Mouse (Mus musculus) CH12.LX (cell line): ENCODE measurements around the gene Rab13. TPM values are rescaled to one million over a fixed set of nuclear protein-coding genes. Genes with fewer than 3 reads are reported as not detected.

Source experiments
- DNase-seq: peaks from one replicate; pipeline ENCODE4 v3.0.0-alpha.2; 2013; ENCODE audit errors: extremely low read depth
- H3K27ac ChIP-seq: 2 replicates; pipeline ENCODE4 v1.5.1; 2012; ENCODE audit warnings: low read depth, mild to moderate bottlenecking, control low read depth, moderate library complexity; ENCODE audit not compliant: insufficient read depth
- H3K27me3 ChIP-seq: replicated peaks from 2 replicates; pipeline ENCODE3; 2012; ENCODE audit warnings: inconsistent platforms
- H3K36me3 ChIP-seq, 2 experiments: replicated peaks in 1 of 2; 2 replicates each; pipeline versions ENCODE3 to v1.6.1; 2012; ENCODE audit warnings: inconsistent platforms in 1 of 2, low read length in 1 of 2, mild to moderate bottlenecking in 1 of 2, mixed read lengths in 1 of 2, moderate library complexity in 1 of 2; ENCODE audit not compliant: control insufficient read depth in 1 of 2, insufficient read depth in 1 of 2
- H3K4me1 ChIP-seq, 2 experiments: 2 replicates each; pipeline ENCODE4 v1.6.1; 2012; ENCODE audit warnings: inconsistent platforms in 1 of 2, moderate library complexity in 1 of 2; ENCODE audit not compliant: insufficient read depth in 2 of 2, control insufficient read depth in 1 of 2
- H3K4me2 ChIP-seq: 2 replicates; pipeline ENCODE4 v1.6.1; 2012; ENCODE audit warnings: low read depth, mild to moderate bottlenecking, control low read depth; ENCODE audit not compliant: poor library complexity, insufficient read depth, severe bottlenecking
- H3K4me3 ChIP-seq, 3 experiments: fragments of 150-350 bp in 1 of 3; sonication (generic) in 1 of 3; replicated peaks in 1 of 3; 2 replicates each; pipeline versions ENCODE3 to v1.5.1; 2011 to 2012; ENCODE audit warnings: low read depth in 2 of 3, low read length in 2 of 3, mild to moderate bottlenecking in 2 of 3, moderate library complexity in 2 of 3, control low read depth in 1 of 3, improper control_type of control experiment in 1 of 3, inconsistent platforms in 1 of 3, mixed read lengths in 1 of 3; ENCODE audit not compliant: poor library complexity in 1 of 3
- H3K79me2 ChIP-seq: replicated peaks from 2 replicates; pipeline ENCODE4 v1.6.1; 2012; ENCODE audit warnings: mild to moderate bottlenecking, moderate library complexity; ENCODE audit not compliant: control insufficient read depth, poor library complexity, insufficient read depth, severe bottlenecking; ENCODE audit errors: extremely low read depth
- H3K9ac ChIP-seq: 2 replicates; pipeline ENCODE4 v1.6.1; 2012; ENCODE audit warnings: low read depth, mild to moderate bottlenecking, control low read depth, moderate library complexity; ENCODE audit not compliant: insufficient read depth
- H3K9me3 ChIP-seq: replicated peaks from 2 replicates; pipeline ENCODE3; 2012; ENCODE audit warnings: low read length, inconsistent platforms, mixed read lengths
- CHD2 ChIP-seq: IDR thresholded peaks from 2 replicates; pipeline ENCODE4 v1.6.1; 2011; ENCODE audit warnings: low read length, improper control_type of control experiment
- E2F4 ChIP-seq: IDR thresholded peaks from 2 replicates; pipeline ENCODE4 v1.6.1; 2011; ENCODE audit warnings: low read depth, low read length, improper control_type of control experiment; ENCODE audit not compliant: insufficient replicate concordance
- EP300 ChIP-seq: IDR thresholded peaks from 2 replicates; pipeline ENCODE4 v1.6.1; 2011; ENCODE audit warnings: low read length, improper control_type of control experiment
- HCFC1 ChIP-seq: IDR thresholded peaks from 2 replicates; pipeline ENCODE4 v1.6.1; 2012; ENCODE audit warnings: low read depth, mild to moderate bottlenecking, inconsistent platforms, low read length, improper control_type of control experiment
- IRF4 ChIP-seq: IDR thresholded peaks from 2 replicates; pipeline ENCODE4 v1.6.1; 2014; ENCODE audit warnings: low read depth, mild to moderate bottlenecking, inconsistent platforms, low read length, improper control_type of control experiment
- MAFK ChIP-seq: IDR thresholded peaks from 2 replicates; pipeline ENCODE4 v1.6.1; 2011; ENCODE audit warnings: low read length, improper control_type of control experiment; ENCODE audit not compliant: insufficient replicate concordance
- POLR2AphosphoS2 ChIP-seq: IDR thresholded peaks from 2 replicates; pipeline ENCODE4 v1.6.1; 2011; ENCODE audit warnings: low read depth, low read length, improper control_type of control experiment
- RAD21 ChIP-seq: IDR thresholded peaks from 2 replicates; pipeline ENCODE4 v1.6.1; 2011; ENCODE audit warnings: low read depth, mild to moderate bottlenecking, low read length, improper control_type of control experiment, moderate library complexity
- TBP ChIP-seq: conservative IDR thresholded peaks from 2 replicates; pipeline ENCODE4 v1.6.1; 2011; ENCODE audit warnings: low read depth, low read length, improper control_type of control experiment
- UBTF ChIP-seq: IDR thresholded peaks from 2 replicates; pipeline ENCODE4 v1.6.1; 2012; ENCODE audit warnings: low read depth, mild to moderate bottlenecking, inconsistent platforms, low read length, improper control_type of control experiment, moderate library complexity
- ZC3H11A ChIP-seq: IDR thresholded peaks from 2 replicates; pipeline ENCODE4 v1.6.1; 2012; ENCODE audit warnings: low read depth, mild to moderate bottlenecking, inconsistent platforms, low read length, improper control_type of control experiment
- dilution Hi-C: fragments of 300-500 bp; cut with MboI; formaldehyde crosslinking; loops from 2 replicates; pipeline ENCODE4 v1.14.3; 2020; ENCODE audit warnings: low sequenced_read_pairs; ENCODE audit not compliant: extremely low pct_unique_long_range_greater_than_20kb, extremely low pct_ligation_motif_present
- in situ Hi-C: fragments of 300-500 bp; cut with MboI; formaldehyde crosslinking; loops from 3 replicates; pipeline ENCODE4 v1.14.3; 2019; ENCODE audit warnings: low sequenced_read_pairs, low pct_ligation_motif_present, low pct_unique_long_range_greater_than_20kb, mixed read lengths
- polyA plus RNA-seq: library from polyadenylated mRNA; unstranded; fragments of >175 nt; gene quantifications from 2 replicates; pipeline ENCODE4 v1.2.1, GENCODE M21; 2012; ENCODE audit warnings: low read depth; ENCODE audit not compliant: insufficient read length
- total RNA-seq, 2 experiments: library from RNA; depleted of rRNA; stranded (reverse); fragments of 300-350 nt in 1 of 2; fragments of >200 nt in 1 of 2; gene quantifications; 2 replicates each; pipeline ENCODE4 v1.2.3; 2012 to 2014

Rab13 gene
- total and polyA plus RNA-seq, 3 experiments, result 0.63 to 3.3 TPM; not detected in 1

- H3K4me1 ChIP-seq, result no peaks in the 10 kb centered on the region
- H3K4me3 ChIP-seq, result no peak overlapping the region
- TF ChIP-seq POLR2AphosphoS2 (no peak), HCFC1 (no peak), ZC3H11A (no peak), EP300 (no peak), RAD21 (no peak), IRF4 (no peak), UBTF (no peak), E2F4 (no peak), CHD2 (no peak), MAFK (no peak), TBP (no peak)
- TF ChIP-seq, all 38 proteins: peak for 0
- Histone ChIP-seq H3K9ac (no peak overlapping the region), H3K9me3 (no peaks in the 10 kb centered on the region), H3K27ac (no peak overlapping the region), H3K4me2 (no peak overlapping the region), H3K36me3 (peaks cover 94 to 98% of the 10 kb centered on the region in 2 experiments), H3K27me3 (no peaks in the 10 kb centered on the region), H3K79me2 (no peaks in the 10 kb centered on the region)
- in situ Hi-C loops (no loop called here), dilution Hi-C loops (no loop called here)
- DNase-seq, result no peak
These were observed 61.8 kb downstream of the Rab13 start for GRCm38 (mm10) chr3:90275286-90275685.

Other genes with a start within 250 kb of the Rab13 start
- gene Hax1, start 214.9 kb upstream of the Rab13 start, total RNA-seq (2012; rRNA removed), result 268 and 353 TPM in 2 replicates
- 294 and 302 TPM in 2 replicates for gene Hax1, start 214.9 kb upstream of the Rab13 start, total RNA-seq (2014; rRNA removed)
- gene Hax1, start 214.9 kb upstream of the Rab13 start, polyA plus RNA-seq, result 304 and 319 TPM in 2 replicates
- 89.5 and 92.2 TPM in 2 replicates for gene 4933434E20Rik, start 162.1 kb upstream of the Rab13 start, total RNA-seq (2012; rRNA removed)
- gene 4933434E20Rik, start 162.1 kb upstream of the Rab13 start, total RNA-seq (2014; rRNA removed), result 126 and 133 TPM in 2 replicates
- gene 4933434E20Rik, start 162.1 kb upstream of the Rab13 start, polyA plus RNA-seq, result 101 and 102 TPM in 2 replicates
- 72.6 and 83.7 TPM in 2 replicates for gene Ubap2l, start 161.1 kb upstream of the Rab13 start, total RNA-seq (2012; rRNA removed)
- gene Ubap2l, start 161.1 kb upstream of the Rab13 start, total RNA-seq (2014; rRNA removed), result 48.5 and 49.0 TPM in 2 replicates
- gene Ubap2l, start 161.1 kb upstream of the Rab13 start, polyA plus RNA-seq, result 189 and 201 TPM in 2 replicates
- 309 and 364 TPM in 2 replicates for gene Tpm3, start 141.0 kb upstream of the Rab13 start, total RNA-seq (2012; rRNA removed)
- gene Tpm3, start 141.0 kb upstream of the Rab13 start, total RNA-seq (2014; rRNA removed), result 448 and 501 TPM in 2 replicates
- 810 and 952 TPM in 2 replicates for gene Tpm3, start 141.0 kb upstream of the Rab13 start, polyA plus RNA-seq
- gene Nup210l, start 109.6 kb upstream of the Rab13 start, total RNA-seq (2012; rRNA removed), result 0.42 and 0.67 TPM in 2 replicates
- gene Nup210l, start 109.6 kb upstream of the Rab13 start, total RNA-seq (2014; rRNA removed), result 0.43 and 0.63 TPM in 2 replicates
- 0.47 and 0.61 TPM in 2 replicates for gene Nup210l, start 109.6 kb upstream of the Rab13 start, polyA plus RNA-seq
- gene Rps27, start within 50 bp of the Rab13 start, total RNA-seq (2012; rRNA removed), result 3,858 and 4,378 TPM in 2 replicates
- 2,142 and 2,224 TPM in 2 replicates for gene Rps27, start within 50 bp of the Rab13 start, total RNA-seq (2014; rRNA removed)
- 1,222 and 1,264 TPM in 2 replicates for gene Rps27, start within 50 bp of the Rab13 start, polyA plus RNA-seq
- 50.8 and 62.9 TPM in 2 replicates for gene Jtb, start 17.9 kb downstream of the Rab13 start, total RNA-seq (2012; rRNA removed)
- 54.2 and 70.3 TPM in 2 replicates for gene Jtb, start 17.9 kb downstream of the Rab13 start, total RNA-seq (2014; rRNA removed)
- 67.4 and 73.6 TPM in 2 replicates for gene Jtb, start 17.9 kb downstream of the Rab13 start, polyA plus RNA-seq
- 0.25 and 0.89 TPM in 2 replicates for gene Creb3l4, start 29.8 kb downstream of the Rab13 start, total RNA-seq (2012; rRNA removed)
- gene Creb3l4, start 29.8 kb downstream of the Rab13 start, total RNA-seq (2014; rRNA removed), result 0.21 and 0.72 TPM in 2 replicates
- gene Creb3l4, start 29.8 kb downstream of the Rab13 start, polyA plus RNA-seq, result 0.59 and 0.70 TPM in 2 replicates
- 42.2 and 44.4 TPM in 2 replicates for gene Slc39a1, start 34.5 kb downstream of the Rab13 start, total RNA-seq (2012; rRNA removed)
- 22.9 and 23.8 TPM in 2 replicates for gene Slc39a1, start 34.5 kb downstream of the Rab13 start, total RNA-seq (2014; rRNA removed)
- gene Slc39a1, start 34.5 kb downstream of the Rab13 start, polyA plus RNA-seq, result 40.4 and 40.7 TPM in 2 replicates
- 13.5 and 14.1 TPM in 2 replicates for gene Crtc2, start 40.5 kb downstream of the Rab13 start, total RNA-seq (2012; rRNA removed)
- 5.4 and 6.1 TPM in 2 replicates for gene Crtc2, start 40.5 kb downstream of the Rab13 start, total RNA-seq (2014; rRNA removed)
- gene Crtc2, start 40.5 kb downstream of the Rab13 start, polyA plus RNA-seq, result 62.1 and 69.8 TPM in 2 replicates
- gene Dennd4b, start 51.5 kb downstream of the Rab13 start, total RNA-seq (2012; rRNA removed), result 27.8 and 28.1 TPM in 2 replicates
- gene Dennd4b, start 51.5 kb downstream of the Rab13 start, total RNA-seq (2014; rRNA removed), result 9.4 and 9.8 TPM in 2 replicates
- gene Dennd4b, start 51.5 kb downstream of the Rab13 start, polyA plus RNA-seq, result 34.4 and 45.3 TPM in 2 replicates
- 8.9 and 10.0 TPM in 2 replicates for gene Gatad2b, start 79.5 kb downstream of the Rab13 start, total RNA-seq (2012; rRNA removed)
- gene Gatad2b, start 79.5 kb downstream of the Rab13 start, total RNA-seq (2014; rRNA removed), result 6.4 and 8.4 TPM in 2 replicates
- gene Gatad2b, start 79.5 kb downstream of the Rab13 start, polyA plus RNA-seq, result 20.6 and 22.6 TPM in 2 replicates
- gene Slc27a3, start 176.2 kb downstream of the Rab13 start, total RNA-seq (2012; rRNA removed), result 2.6 TPM in 2 replicates
- gene Slc27a3, start 176.2 kb downstream of the Rab13 start, total RNA-seq (2014; rRNA removed), result 1.3 and 1.5 TPM in 2 replicates
- 1.6 and 1.9 TPM in 2 replicates for gene Slc27a3, start 176.2 kb downstream of the Rab13 start, polyA plus RNA-seq
- gene Ints3, start 219.9 kb downstream of the Rab13 start, total RNA-seq (2012; rRNA removed), result 30.7 and 36.5 TPM in 2 replicates
- gene Ints3, start 219.9 kb downstream of the Rab13 start, total RNA-seq (2014; rRNA removed), result 20.3 and 20.5 TPM in 2 replicates
- 37.9 and 45.9 TPM in 2 replicates for gene Ints3, start 219.9 kb downstream of the Rab13 start, polyA plus RNA-seq